Mouse (Mus musculus) spleen, postnatal 4 days (tissue): ENCODE measurements at regions not wholly inside any gene's neighbourhood (a gene's known extent, or its start where the extent isn't known, plus 50 kb on each side); places are given as distances from the start of the nearest gene placed in this dataset.

ENCODE experiments used
- DNase-seq, 2 experiments: peaks; one replicate each; pipeline ENCODE4 v3.0.0; 2022; ENCODE audit warnings: low spot score in 2 of 2

GRCm38 (mm10) chr13:55962254-55962866, 126.4 kb upstream of the Pitx1 start:
- DNase-seq, result no peak

GRCm38 (mm10) chr13:55954346-55954745, 118.4 kb upstream of the Pitx1 start:
- no peak for DNase-seq

GRCm38 (mm10) chr13:55953426-55953825, 117.4 kb upstream of the Pitx1 start:
- DNase-seq, result no peak

- no peak for DNase-seq
Measured at GRCm38 (mm10) chr13:55950773-55951172, 114.8 kb upstream of the Pitx1 start.

- DNase-seq, result no peak
Measured at GRCm38 (mm10) chr13:55948591-55948990, 112.6 kb upstream of the Pitx1 start.

- DNase-seq, result no peak
Measured at GRCm38 (mm10) chr13:55948144-55948543, 112.2 kb upstream of the Pitx1 start.

GRCm38 (mm10) chr13:55937417-55937816, 101.4 kb upstream of the Pitx1 start:
- no peak for DNase-seq

- DNase-seq, result peak in 1 of 2 experiments; percentile 24
Measured at GRCm38 (mm10) chr13:55937000-55937399, 101.0 kb upstream of the Pitx1 start.

- no peak for DNase-seq
Measured at GRCm38 (mm10) chr13:55930637-55931036, 94.6 kb upstream of the Pitx1 start.

- no peak for DNase-seq
Measured at GRCm38 (mm10) chr13:55929814-55930213, 93.8 kb upstream of the Pitx1 start.

- no peak for DNase-seq
Measured at GRCm38 (mm10) chr13:55923505-55924136, 87.6 kb upstream of the Pitx1 start.

GRCm38 (mm10) chr13:55917316-55917715, 81.3 kb upstream of the Pitx1 start:
- DNase-seq, result no peak

- DNase-seq, result no peak
Measured at GRCm38 (mm10) chr13:55912271-55912711, 76.3 kb upstream of the Pitx1 start.

- DNase-seq, result no peak
Measured at GRCm38 (mm10) chr13:55909941-55910340, 73.9 kb upstream of the Pitx1 start.

GRCm38 (mm10) chr13:55904884-55905283, 68.9 kb upstream of the Pitx1 start:
- DNase-seq, result no peak

- no peak for DNase-seq
Measured at GRCm38 (mm10) chr13:55902255-55902654, 66.3 kb upstream of the Pitx1 start.

GRCm38 (mm10) chr13:55900190-55900526, 64.2 kb upstream of the Pitx1 start:
- no peak for DNase-seq

GRCm38 (mm10) chr13:55899501-55900189, 63.7 kb upstream of the Pitx1 start:
- DNase-seq, result no peak

- DNase-seq, result no peak
Measured at GRCm38 (mm10) chr13:55898999-55899398, 63.0 kb upstream of the Pitx1 start.

GRCm38 (mm10) chr13:55898257-55898950, 62.4 kb upstream of the Pitx1 start:
- DNase-seq, result no peak

- DNase-seq, result no peak
Measured at GRCm38 (mm10) chr13:55895505-55895904, 59.5 kb upstream of the Pitx1 start.
